ENCODE assay signal across 7 mouse cellular contexts in the genomic region with DNA sequence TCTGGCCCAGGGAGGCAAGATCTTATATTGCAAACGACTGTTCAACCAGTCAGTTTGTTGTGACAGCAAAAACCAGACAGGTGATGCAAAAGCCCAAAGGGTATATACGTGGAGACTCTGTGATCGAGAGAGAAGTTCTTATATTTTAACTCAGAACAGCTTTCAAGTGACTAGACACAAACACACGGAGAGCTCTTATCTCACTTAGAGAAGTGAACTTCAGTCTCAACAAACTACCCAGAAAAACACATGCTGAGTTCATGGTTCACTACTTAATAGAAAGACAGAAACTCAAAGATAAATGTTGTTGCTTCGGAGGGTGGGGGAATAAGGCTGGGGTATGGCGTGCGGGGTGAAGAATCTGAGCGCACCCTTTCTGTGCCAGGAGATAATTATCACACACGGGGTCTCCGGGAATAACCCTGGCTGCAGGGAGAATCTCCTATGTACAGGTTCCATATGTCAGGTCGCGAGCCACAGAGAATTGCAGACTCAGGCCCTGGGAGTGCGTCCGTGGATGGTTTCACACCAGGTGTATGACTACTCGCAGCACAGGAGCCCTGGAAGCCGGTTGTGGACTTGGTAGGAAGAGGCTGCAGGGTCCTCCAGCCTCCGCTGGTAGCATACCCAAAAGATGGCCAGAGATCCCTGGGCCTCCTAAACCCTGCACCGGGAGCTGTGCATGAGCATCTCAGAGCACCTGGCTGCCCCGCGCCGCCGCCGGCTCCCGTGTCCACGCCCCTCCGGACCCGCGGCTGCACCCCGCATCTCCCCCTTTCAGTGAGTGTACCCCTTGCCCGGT. TPM values are rescaled to one million over a fixed set of nuclear protein-coding genes. Genes with fewer than 3 reads are reported as not detected.
DNase-seq lines count a peak whose midpoint lies in the region; ATAC-seq and TF ChIP-seq lines count a peak whose summit lies in the region.

No protein-coding gene starts in this region.

- H3K9ac ChIP-seq in lung, postnatal 0 days (replicated peaks; ENCODE audit: low read depth) = no peak overlapping the region
- H3K9ac ChIP-seq in intestine, embryonic 14.5 days (ENCODE audit: low read length) = peak overlapping the region; percentile 66
- H3K9ac ChIP-seq in neural tube, embryonic 14.5 days (replicated peaks; ENCODE audit: low read depth, low read length) = peak overlapping the region; percentile 72

- H3K36me3 ChIP-seq in lung, postnatal 0 days (ENCODE audit: insufficient read depth, low read length) = no peaks in the 10 kb centered on the region
- H3K36me3 ChIP-seq in embryonic facial prominence, embryonic 10.5 days (replicated peaks) = peaks cover 34% of the 10 kb centered on the region
- peaks cover 17% of the 10 kb centered on the region for H3K36me3 ChIP-seq in intestine, embryonic 14.5 days (ENCODE audit: control insufficient read depth, insufficient read depth, low read length)
- H3K36me3 ChIP-seq in neural tube, embryonic 14.5 days (ENCODE audit: control insufficient read depth, insufficient read depth, low read length) = no peaks in the 10 kb centered on the region; the same call in 1 of the 2 replicates

- TF ChIP-seq CTCF in lung, postnatal 0 days (IDR thresholded peaks at IDR 0.05) = no peak

- WGBS in lung, postnatal 0 days = 2% methylated on average over 30 of the region's 30 CpGs
- WGBS in embryonic facial prominence, embryonic 10.5 days = 7% methylated on average over 30 of the region's 30 CpGs
- WGBS in intestine, embryonic 14.5 days = 3% methylated on average over 30 of the region's 30 CpGs
- 5% methylated on average over 30 of the region's 30 CpGs for WGBS in neural tube, embryonic 14.5 days

- no peak for TF ChIP-seq EP300 in lung, postnatal 0 days (IDR thresholded peaks at IDR 0.05)

- no peak overlapping the region for H3K27ac ChIP-seq in lung, postnatal 0 days (ENCODE audit: low read length)
- H3K27ac ChIP-seq in embryonic facial prominence, embryonic 10.5 days (replicated peaks) = peak overlapping the region; percentile 89
- H3K27ac ChIP-seq in intestine, embryonic 14.5 days (ENCODE audit: low read depth) = peak overlapping the region; percentile 12
- H3K27ac ChIP-seq in neural tube, embryonic 14.5 days (ENCODE audit: low read depth, low read length) = peak overlapping the region; percentile 52; the same call in 1 of the 2 replicates

- H3K4me2 ChIP-seq in lung, postnatal 0 days (replicated peaks; ENCODE audit: low read depth, low read length) = peak overlapping the region; percentile 91
- H3K4me2 ChIP-seq in intestine, embryonic 14.5 days (ENCODE audit: low read length) = peak overlapping the region; percentile 65
- peak overlapping the region; percentile 81 for H3K4me2 ChIP-seq in neural tube, embryonic 14.5 days (ENCODE audit: low read depth, low read length)

- H3K9me3 ChIP-seq in lung, postnatal 0 days (ENCODE audit: low read length) = no peaks in the 10 kb centered on the region
- H3K9me3 ChIP-seq in embryonic facial prominence, embryonic 10.5 days = no peaks in the 10 kb centered on the region
- no peaks in the 10 kb centered on the region for H3K9me3 ChIP-seq in intestine, embryonic 14.5 days (ENCODE audit: control insufficient read depth, low read length)
- H3K9me3 ChIP-seq in neural tube, embryonic 14.5 days (ENCODE audit: control insufficient read depth, low read length) = no peaks in the 10 kb centered on the region

- peak overlapping the region; percentile 63 for H3K4me3 ChIP-seq in lung, postnatal 0 days (ENCODE audit: low read depth, low read length)
- peak overlapping the region; percentile 88 for H3K4me3 ChIP-seq in embryonic facial prominence, embryonic 10.5 days
- H3K4me3 ChIP-seq in intestine, embryonic 14.5 days (ENCODE audit: low read depth, low read length) = peak overlapping the region; percentile 74
- H3K4me3 ChIP-seq in neural tube, embryonic 14.5 days (ENCODE audit: low read depth, low read length) = peak overlapping the region; percentile 73

- DNase-seq in lung, postnatal 0 days (ENCODE audit: low spot score) = peak; percentile 13
- no peak for DNase-seq in lung, postnatal 25 days (ENCODE audit: low spot score)
- DNase-seq in embryonic facial prominence, embryonic 10.5 days (ENCODE audit: low spot score) = no peak
- DNase-seq in intestine, embryonic 14.5 days (ENCODE audit: low spot score) = peak; percentile 62
- DNase-seq in cerebellum, adult 9-11 months = no peak

- no peaks in the 10 kb centered on the region for H3K27me3 ChIP-seq in lung, postnatal 0 days (replicated peaks; ENCODE audit: insufficient read depth, low read length)
- no peaks in the 10 kb centered on the region for H3K27me3 ChIP-seq in embryonic facial prominence, embryonic 10.5 days (replicated peaks; ENCODE audit: low read depth, poor library complexity, severe bottlenecking)
- H3K27me3 ChIP-seq in intestine, embryonic 14.5 days (replicated peaks; ENCODE audit: control insufficient read depth, insufficient read depth, low read length) = no peaks in the 10 kb centered on the region
- no peaks in the 10 kb centered on the region for H3K27me3 ChIP-seq in neural tube, embryonic 14.5 days (ENCODE audit: control insufficient read depth, insufficient read depth, low read length)

- no peaks in the 10 kb centered on the region for H3K4me1 ChIP-seq in lung, postnatal 0 days (ENCODE audit: insufficient read depth, low read depth, low read length)
- H3K4me1 ChIP-seq in embryonic facial prominence, embryonic 10.5 days = peaks cover 20% of the 10 kb centered on the region
- H3K4me1 ChIP-seq in intestine, embryonic 14.5 days (replicated peaks; ENCODE audit: control insufficient read depth, insufficient read depth, low read length) = peaks cover 12% of the 10 kb centered on the region
- H3K4me1 ChIP-seq in neural tube, embryonic 14.5 days (ENCODE audit: control insufficient read depth, insufficient read depth, low read length) = peaks cover 9% of the 10 kb centered on the region

- ATAC-seq in lung, postnatal 0 days = peak; percentile 39
- ATAC-seq in intestine, embryonic 14.5 days (replicated peaks; ENCODE audit: low FRiP score, low TSS enrichment, low read depth) = peak; percentile 61
- peak; percentile 72; the same call in 1 of the 2 replicates for ATAC-seq in neural tube, embryonic 14.5 days (ENCODE audit: low read depth)
- no peak for ATAC-seq in megakaryocyte progenitor cell, adult 5-6 weeks (replicated peaks; ENCODE audit: poor library complexity)

RNA-seq across cellular contexts. Expression of a gene that starts 0.6 kb away (rescaled TPM):
- polyA plus RNA-seq in lung, postnatal 0 days (2015; fragmentation: Nextera tagmentation; extraction: Ambion mirVana) = 11.1 and 13.6 TPM in 2 replicates
- polyA plus RNA-seq in embryonic facial prominence, embryonic 10.5 days (2016; fragmentation: Nextera tagmentation; extraction: Ambion mirVana) = 91.0 and 104 TPM in 2 replicates
- 119 and 127 TPM in 2 replicates for polyA plus RNA-seq in intestine, embryonic 14.5 days (2014; fragmentation: Nextera tagmentation; extraction: Ambion mirVana)
- polyA plus RNA-seq in neural tube, embryonic 14.5 days (2014; fragmentation: Nextera tagmentation; extraction: Ambion mirVana) = 42.3 and 52.4 TPM in 2 replicates
- 35.5 and 39.4 TPM in 2 replicates for total RNA-seq in megakaryocyte progenitor cell, adult 5-6 weeks (2015)
- 34.3 and 44.5 TPM in 2 replicates for total RNA-seq in megakaryocyte progenitor cell, adult 5-6 weeks (2017)

RNA-seq across cellular contexts. Expression of a gene that starts 24.3 kb away (rescaled TPM):
- 7.2 and 7.8 TPM in 2 replicates for polyA plus RNA-seq in lung, postnatal 0 days (2015; fragmentation: Nextera tagmentation; extraction: Ambion mirVana)
- 10.0 and 11.5 TPM in 2 replicates for polyA plus RNA-seq in embryonic facial prominence, embryonic 10.5 days (2016; fragmentation: Nextera tagmentation; extraction: Ambion mirVana)
- polyA plus RNA-seq in intestine, embryonic 14.5 days (2014; fragmentation: Nextera tagmentation; extraction: Ambion mirVana) = 11.8 and 12.7 TPM in 2 replicates
- 15.3 and 16.1 TPM in 2 replicates for polyA plus RNA-seq in neural tube, embryonic 14.5 days (2014; fragmentation: Nextera tagmentation; extraction: Ambion mirVana)
- total RNA-seq in megakaryocyte progenitor cell, adult 5-6 weeks (2015) = 4.7 and 7.5 TPM in 2 replicates
- 5.3 and 6.6 TPM in 2 replicates for total RNA-seq in megakaryocyte progenitor cell, adult 5-6 weeks (2017)

RNA-seq across cellular contexts. Expression of a gene that starts 24.5 kb away (rescaled TPM):
- polyA plus RNA-seq in lung, postnatal 0 days (2015; fragmentation: Nextera tagmentation; extraction: Ambion mirVana) = 27.9 and 32.2 TPM in 2 replicates
- 3.1 and 3.3 TPM in 2 replicates for polyA plus RNA-seq in embryonic facial prominence, embryonic 10.5 days (2016; fragmentation: Nextera tagmentation; extraction: Ambion mirVana)
- 10.6 and 11.7 TPM in 2 replicates for polyA plus RNA-seq in intestine, embryonic 14.5 days (2014; fragmentation: Nextera tagmentation; extraction: Ambion mirVana)
- 7.2 and 9.3 TPM in 2 replicates for polyA plus RNA-seq in neural tube, embryonic 14.5 days (2014; fragmentation: Nextera tagmentation; extraction: Ambion mirVana)
- total RNA-seq in megakaryocyte progenitor cell, adult 5-6 weeks (2015) = 6.4 and 7.9 TPM in 2 replicates
- 7.5 and 19.3 TPM in 2 replicates for total RNA-seq in megakaryocyte progenitor cell, adult 5-6 weeks (2017)

Comparison
In these comparisons a context has a peak if more than half of its experiments do, and no peak if none do; other contexts are left out.
1. DNase-seq: peak in lung, postnatal 0 days (single experiment) and intestine, embryonic 14.5 days (single experiment); none in lung, postnatal 25 days (single experiment), embryonic facial prominence, embryonic 10.5 days (single experiment) and cerebellum, adult 9-11 months (single experiment).
2. Peak in every context shown above with its lines, with median percentiles within 50 percentile points of each other: H3K4me2 ChIP-seq and H3K4me3 ChIP-seq.